Mouse (Mus musculus) forebrain, embryonic 13.5 days (tissue): ENCODE data around the gene Tfeb. TPM values are rescaled to one million over a fixed set of nuclear protein-coding genes. Genes with fewer than 3 reads are reported as not detected.

Experiments used
- ATAC-seq: fragments of 200-750 bp; cut with Nextera tagmentation; 2 replicates; pipeline ENCODE4 v1.8.0; 2017
- H3K27ac ChIP-seq: fragments of 300-500 bp; sonication (generic); 2 replicates; pipeline ENCODE4 v1.5.1; 2015; ENCODE audit warnings: inconsistent platforms, mild to moderate bottlenecking, moderate library complexity
- H3K27me3 ChIP-seq: fragments of 300-500 bp; sonication (generic); 2 replicates; pipeline ENCODE4 v1.6.1; 2015; ENCODE audit warnings: mild to moderate bottlenecking, inconsistent platforms
- H3K36me3 ChIP-seq: fragments of 300-500 bp; sonication (generic); 2 replicates; pipeline ENCODE4 v1.6.1; 2015; ENCODE audit warnings: mild to moderate bottlenecking, inconsistent platforms; ENCODE audit not compliant: poor library complexity, severe bottlenecking
- H3K4me1 ChIP-seq: fragments of 300-500 bp; sonication (generic); 2 replicates; pipeline ENCODE4 v1.6.1; 2015; ENCODE audit warnings: inconsistent platforms
- H3K4me2 ChIP-seq: fragments of 300-500 bp; sonication (generic); 2 replicates; pipeline ENCODE4 v1.6.1; 2015; ENCODE audit warnings: inconsistent platforms, mild to moderate bottlenecking, moderate library complexity
- H3K4me3 ChIP-seq: fragments of 300-500 bp; sonication (generic); 2 replicates; pipeline ENCODE4 v1.5.1; 2015; ENCODE audit warnings: mild to moderate bottlenecking, inconsistent platforms
- H3K9ac ChIP-seq: fragments of 300-500 bp; sonication (generic); 2 replicates; pipeline ENCODE4 v1.6.1; 2015; ENCODE audit warnings: mild to moderate bottlenecking, inconsistent platforms
- H3K9me3 ChIP-seq: fragments of 300-500 bp; sonication (generic); replicated peaks from 2 replicates; pipeline ENCODE4 v1.6.1; 2016; ENCODE audit warnings: inconsistent platforms
- WGBS: fragments of 180-500 bp; shearing (Covaris S2); methylation state at CpG from one replicate; pipeline ENCODE4 v1.1.7; 2015; 5-methylcytosine and 5-hydroxymethylcytosine counted together
- polyA plus RNA-seq: library from polyadenylated mRNA; unstranded; fragments of >200 nt; fragmentation: Nextera tagmentation; extraction: Ambion mirVana; gene quantifications from 2 replicates; pipeline ENCODE4 v1.2.1, GENCODE M21; 2015

Tfeb gene
- polyA plus RNA-seq, 1 experiment from 2014 or later: 1.7 TPM

GRCm38 (mm10) chr17:47831772-47832171 is 94.9 kb downstream of the Tfeb start:
- Histone ChIP-seq H3K9ac (no peak overlapping the region), H3K27me3 (peaks cover 63% of the 10 kb centered on the region), H3K9me3 (no peaks in the 10 kb centered on the region; the same call in 1 of the 2 replicates), H3K4me3 (no peak overlapping the region), H3K36me3 (no peaks in the 10 kb centered on the region), H3K27ac (no peak overlapping the region), H3K4me2 (peak overlapping the region; percentile 97), H3K4me1 (peaks cover 38% of the 10 kb centered on the region)
- no peak for ATAC-seq
- 48% methylated on average over 5 of the region's 5 CpGs for WGBS

GRCm38 (mm10) chr17:47832501-47833028 is 95.7 kb downstream of the Tfeb start:
- H3K27me3 ChIP-seq: peaks cover 68% of the 10 kb centered on the region

GRCm38 (mm10) chr17:47833029-47833627 is 96.3 kb downstream of the Tfeb start:
- H3K4me1 ChIP-seq: peaks cover 38% of the 10 kb centered on the region
- H3K9ac ChIP-seq: peak overlapping the region; percentile 69
- H3K27me3 ChIP-seq: peaks cover 73% of the 10 kb centered on the region
- no peaks in the 10 kb centered on the region for H3K36me3 ChIP-seq
- H3K4me2 ChIP-seq: peak overlapping the region; percentile 97
- peak overlapping the region; percentile 58 for H3K4me3 ChIP-seq
- no peak overlapping the region for H3K27ac ChIP-seq
- peak; percentile 73 for ATAC-seq
- H3K9me3 ChIP-seq: no peaks in the 10 kb centered on the region
- WGBS: 2% methylated on average over 32 of the region's 45 CpGs

More at GRCm38 (mm10) chr17:47832501-47833028, 95.7 kb downstream of the Tfeb start:
- peak; percentile 48 for ATAC-seq
- peak overlapping the region; percentile 58 for H3K4me3 ChIP-seq
- WGBS: 5% methylated on average over 17 of the region's 17 CpGs
- H3K4me2 ChIP-seq: peak overlapping the region; percentile 97
- no peaks in the 10 kb centered on the region for H3K9me3 ChIP-seq
- H3K4me1 ChIP-seq: peaks cover 38% of the 10 kb centered on the region
- H3K9ac ChIP-seq: peak overlapping the region; percentile 69
- no peaks in the 10 kb centered on the region for H3K36me3 ChIP-seq
- no peak overlapping the region for H3K27ac ChIP-seq

- Histone ChIP-seq H3K36me3 (no peaks in the 10 kb centered on the region), H3K4me3 (peak overlapping the region; percentile 58), H3K4me2 (peak overlapping the region; percentile 97), H3K9me3 (no peaks in the 10 kb centered on the region), H3K4me1 (peaks cover 38% of the 10 kb centered on the region), H3K27me3 (peaks cover 77% of the 10 kb centered on the region), H3K9ac (0 out of 2 replicates have a peak overlapping the region, but pooled peaks have one; percentile 69), H3K27ac (no peak overlapping the region)
- 2% methylated on average over 45 of the region's 45 CpGs for WGBS
- 0 out of 2 replicates have a peak, but pooled peaks have one; percentile 6 for ATAC-seq
Observed at GRCm38 (mm10) chr17:47833628-47834481, 97.0 kb downstream of the Tfeb start.

- no peak for ATAC-seq
- peaks cover 77% of the 10 kb centered on the region for H3K27me3 ChIP-seq
- H3K9me3 ChIP-seq: no peaks in the 10 kb centered on the region
- peaks cover 38% of the 10 kb centered on the region for H3K4me1 ChIP-seq
- no peak within 1 kb of the TSS for H3K27ac ChIP-seq
- no peaks in the 10 kb centered on the region for H3K36me3 ChIP-seq
- 5% methylated on average over 12 of the region's 18 CpGs for WGBS
- peak within 1 kb of the TSS; percentile 97 for H3K4me2 ChIP-seq
- H3K9ac ChIP-seq: 0 out of 2 replicates have a peak within 1 kb of the TSS, but pooled peaks have one; percentile 69
- peak within 1 kb of the TSS; percentile 58 for H3K4me3 ChIP-seq
Observed at GRCm38 (mm10) chr17:47834482-47834767, 97.6 kb downstream of the Tfeb start, which contains the start of gene Mdfi. TSS of gene Mdfi (minus strand) at chr17:47834691.

GRCm38 (mm10) chr17:47837808-47838207 is 101.0 kb downstream of the Tfeb start:
- Histone ChIP-seq H3K4me2 (no peak overlapping the region), H3K4me3 (no peak overlapping the region), H3K27ac (no peak overlapping the region), H3K36me3 (no peaks in the 10 kb centered on the region), H3K4me1 (peaks cover 16% of the 10 kb centered on the region), H3K9me3 (no peaks in the 10 kb centered on the region), H3K9ac (no peak overlapping the region), H3K27me3 (peaks cover 51% of the 10 kb centered on the region)
- no peak for ATAC-seq
- 53% methylated on average over 6 of the region's 6 CpGs for WGBS

GRCm38 (mm10) chr17:47841521-47841920 is 104.7 kb downstream of the Tfeb start:
- Histone ChIP-seq H3K4me1 (no peaks in the 10 kb centered on the region; the same call in 1 of the 2 replicates), H3K4me3 (no peak overlapping the region), H3K27me3 (peaks cover 16% of the 10 kb centered on the region), H3K9ac (no peak overlapping the region), H3K27ac (no peak overlapping the region), H3K9me3 (no peaks in the 10 kb centered on the region; the same call in 1 of the 2 replicates), H3K36me3 (no peaks in the 10 kb centered on the region), H3K4me2 (no peak overlapping the region)
- ATAC-seq: no peak
- WGBS: 86% methylated on average over 8 of the region's 8 CpGs

Other genes starting within 250 kb of the Tfeb start
- 26.5 and 31.0 TPM in 2 replicates for gene Taf8, start 234.7 kb upstream of the Tfeb start, polyA plus RNA-seq
- 67.6 and 75.8 TPM in 2 replicates for gene Ccnd3, start 232.0 kb upstream of the Tfeb start, polyA plus RNA-seq
- 29.7 and 33.2 TPM in 2 replicates for gene Bysl, start 125.5 kb upstream of the Tfeb start, polyA plus RNA-seq
- gene Med20, start 125.4 kb upstream of the Tfeb start, polyA plus RNA-seq: 42.6 and 45.2 TPM in 2 replicates
- gene Gm20517, start 125.4 kb upstream of the Tfeb start, polyA plus RNA-seq: 1.7 and 3.0 TPM in 2 replicates
- 10.2 and 11.2 TPM in 2 replicates for gene Usp49, start 106.3 kb upstream of the Tfeb start, polyA plus RNA-seq
- gene Tomm6, start 48.6 kb upstream of the Tfeb start, polyA plus RNA-seq: 295 and 350 TPM in 2 replicates
- 11.6 and 11.8 TPM in 2 replicates for gene Frs3, start 48.0 kb upstream of the Tfeb start, polyA plus RNA-seq
- 0.21 and 0.54 TPM in 2 replicates for gene Gm21981, start 42.6 kb upstream of the Tfeb start, polyA plus RNA-seq
- gene Prickle4, start 42.3 kb upstream of the Tfeb start, polyA plus RNA-seq: not detected in 2 replicates
- gene Pgc, start 10.2 kb upstream of the Tfeb start, polyA plus RNA-seq: not detected in 2 replicates
- 2.6 and 3.1 TPM in 2 replicates for gene Mdfi, start 97.7 kb downstream of the Tfeb start, polyA plus RNA-seq
- gene Foxp4, start 187.6 kb downstream of the Tfeb start, polyA plus RNA-seq: 13.4 and 15.6 TPM in 2 replicates